Mouse (Mus musculus) heart, embryonic 12.5 days (tissue): ENCODE measurements around the gene Smarcal1. TPM values are rescaled to one million over a fixed set of nuclear protein-coding genes. Genes with fewer than 3 reads are reported as not detected.

ENCODE experiments used
- ATAC-seq: fragments of 200-750 bp; cut with Nextera tagmentation; 2 replicates; pipeline ENCODE4 v1.8.0; 2017; ENCODE audit warnings: moderate TSS enrichment, moderate library complexity; ENCODE audit not compliant: insufficient number of reproducible peaks, low FRiP score
- H3K27ac ChIP-seq: fragments of 300-500 bp; sonication (generic); 2 replicates; pipeline ENCODE4 v1.5.1; 2016; ENCODE audit warnings: mild to moderate bottlenecking, moderate library complexity; ENCODE audit not compliant: poor library complexity, severe bottlenecking
- H3K27me3 ChIP-seq: fragments of 300-500 bp; sonication (generic); replicated peaks from 2 replicates; pipeline ENCODE4 v1.6.1; 2016; ENCODE audit warnings: mild to moderate bottlenecking, moderate library complexity
- H3K36me3 ChIP-seq: fragments of 300-500 bp; sonication (generic); 2 replicates; pipeline ENCODE4 v1.6.1; 2016; ENCODE audit warnings: mild to moderate bottlenecking, moderate library complexity
- H3K4me1 ChIP-seq: fragments of 300-500 bp; sonication (generic); replicated peaks from 2 replicates; pipeline ENCODE4 v1.6.1; 2016; ENCODE audit warnings: mild to moderate bottlenecking
- H3K4me2 ChIP-seq: fragments of 300-500 bp; sonication (generic); 2 replicates; pipeline ENCODE4 v1.6.1; 2016; ENCODE audit warnings: mild to moderate bottlenecking, moderate library complexity
- H3K4me3 ChIP-seq: fragments of 300-500 bp; sonication (generic); 2 replicates; pipeline ENCODE4 v1.5.1; 2016; ENCODE audit warnings: mild to moderate bottlenecking
- H3K9ac ChIP-seq: fragments of 300-500 bp; sonication (generic); 2 replicates; pipeline ENCODE4 v1.6.1; 2016; ENCODE audit warnings: mild to moderate bottlenecking, moderate library complexity
- H3K9me3 ChIP-seq: fragments of 300-500 bp; sonication (generic); replicated peaks from 2 replicates; pipeline ENCODE4 v1.6.1; 2016; ENCODE audit warnings: mild to moderate bottlenecking, moderate library complexity
- WGBS: fragments of 180-500 bp; shearing (Covaris S2); methylation state at CpG from one replicate; pipeline ENCODE4 v1.1.7; 2016; 5-methylcytosine and 5-hydroxymethylcytosine counted together
- polyA plus RNA-seq: library from polyadenylated mRNA; unstranded; fragments of >200 nt; fragmentation: Nextera tagmentation; extraction: Ambion mirVana; gene quantifications from 2 replicates; pipeline ENCODE4 v1.2.1, GENCODE M21; 2016

Smarcal1 gene
- polyA plus RNA-seq, 1 experiment from 2014 or later: 18.7 TPM

DNA sequence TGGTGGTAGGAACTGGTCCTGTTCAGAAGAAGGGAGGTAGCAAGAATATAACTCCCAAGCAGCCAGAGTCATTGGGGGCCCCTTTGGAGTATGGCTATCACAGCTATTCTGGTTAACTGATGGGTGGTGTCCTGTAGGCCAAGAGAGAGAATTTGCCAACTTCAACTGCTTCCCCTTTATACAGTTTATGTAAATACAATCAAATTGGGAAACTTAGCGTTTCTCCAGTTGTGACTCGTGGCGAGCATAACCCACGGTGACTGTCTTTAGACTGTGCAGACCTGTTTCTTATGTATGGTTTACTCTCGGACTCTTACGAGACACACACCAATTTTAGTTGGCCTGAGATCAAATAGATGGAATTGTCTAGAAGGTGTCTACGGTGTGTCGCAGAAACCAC is 14.3 kb upstream of the Smarcal1 start:
- no peaks in the 10 kb centered on the region for H3K4me1 ChIP-seq
- H3K27me3 ChIP-seq: no peaks in the 10 kb centered on the region
- H3K9me3 ChIP-seq: no peaks in the 10 kb centered on the region
- no peaks in the 10 kb centered on the region for H3K36me3 ChIP-seq
- H3K27ac ChIP-seq: no peak overlapping the region
- no peak overlapping the region for H3K4me2 ChIP-seq
- ATAC-seq: no peak
- H3K4me3 ChIP-seq: no peak overlapping the region
- WGBS: 90% methylated on average over 8 of the region's 8 CpGs
- H3K9ac ChIP-seq: no peak overlapping the region

DNA sequence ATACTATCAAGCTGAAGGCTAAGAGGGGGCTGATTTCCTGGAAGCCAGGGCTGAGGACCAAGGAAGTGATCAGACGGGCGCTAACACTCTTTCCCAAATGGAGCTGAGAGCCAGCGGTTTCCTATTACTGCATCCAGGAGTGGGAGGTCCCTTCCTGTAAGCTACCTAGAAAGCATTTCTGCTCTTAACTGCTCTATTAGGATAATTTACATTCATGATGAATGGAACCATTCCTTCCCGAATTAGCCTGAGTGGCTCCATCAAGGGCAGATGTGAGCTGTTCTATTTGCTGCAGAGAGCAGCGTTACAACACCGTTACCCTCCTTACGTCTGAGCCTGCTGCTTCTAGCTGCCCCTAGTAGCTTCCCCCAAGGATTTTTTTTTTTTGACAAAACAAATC is 9.0 kb upstream of the Smarcal1 start:
- 57% methylated on average over 7 of the region's 7 CpGs for WGBS

GRCm38 (mm10) chr1:72574608-72575007 is 8.4 kb upstream of the Smarcal1 start:
- ATAC-seq: no peak
- no peaks in the 10 kb centered on the region for H3K4me1 ChIP-seq
- H3K4me2 ChIP-seq: no peak overlapping the region
- 44% methylated on average over 7 of the region's 7 CpGs for WGBS
- H3K27ac ChIP-seq: no peak overlapping the region
- H3K4me3 ChIP-seq: no peak overlapping the region
- H3K36me3 ChIP-seq: no peaks in the 10 kb centered on the region
- no peaks in the 10 kb centered on the region for H3K9me3 ChIP-seq
- H3K27me3 ChIP-seq: peaks cover 38% of the 10 kb centered on the region
- H3K9ac ChIP-seq: no peak overlapping the region

More for the DNA sequence above, 9.0 kb upstream of the Smarcal1 start:
- Histone ChIP-seq H3K4me3 (no peak overlapping the region), H3K9me3 (no peaks in the 10 kb centered on the region), H3K36me3 (no peaks in the 10 kb centered on the region), H3K9ac (no peak overlapping the region), H3K4me1 (no peaks in the 10 kb centered on the region), H3K27ac (no peak overlapping the region), H3K27me3 (peaks cover 32% of the 10 kb centered on the region), H3K4me2 (no peak overlapping the region)
- no peak for ATAC-seq

DNA sequence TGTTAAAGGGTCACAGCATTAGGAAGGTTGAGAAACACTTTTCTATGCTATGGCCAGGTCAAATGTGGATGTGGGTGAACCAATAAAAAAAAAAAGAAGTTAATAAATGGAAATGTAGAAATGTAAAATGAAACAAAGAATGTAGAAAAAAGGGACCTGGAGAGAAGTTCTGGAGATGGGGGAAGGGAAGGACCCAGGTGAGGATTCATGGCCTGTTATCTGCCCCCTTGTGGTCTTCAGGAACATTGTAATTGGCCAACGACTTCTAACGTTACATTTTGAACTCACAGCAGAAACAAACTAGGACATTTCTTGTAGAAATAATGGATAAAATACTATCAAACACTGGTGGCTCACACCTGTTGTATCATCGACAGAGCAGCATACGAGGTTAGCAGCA is 7.9 kb upstream of the Smarcal1 start:
- no peaks in the 10 kb centered on the region for H3K9me3 ChIP-seq
- peaks cover 41% of the 10 kb centered on the region for H3K27me3 ChIP-seq
- no peak overlapping the region for H3K27ac ChIP-seq
- no peak overlapping the region for H3K9ac ChIP-seq
- no peaks in the 10 kb centered on the region for H3K4me1 ChIP-seq
- no peak overlapping the region for H3K4me3 ChIP-seq
- no peak for ATAC-seq
- H3K36me3 ChIP-seq: no peaks in the 10 kb centered on the region
- H3K4me2 ChIP-seq: no peak overlapping the region
- WGBS: 36% methylated on average over 4 of the region's 4 CpGs

DNA sequence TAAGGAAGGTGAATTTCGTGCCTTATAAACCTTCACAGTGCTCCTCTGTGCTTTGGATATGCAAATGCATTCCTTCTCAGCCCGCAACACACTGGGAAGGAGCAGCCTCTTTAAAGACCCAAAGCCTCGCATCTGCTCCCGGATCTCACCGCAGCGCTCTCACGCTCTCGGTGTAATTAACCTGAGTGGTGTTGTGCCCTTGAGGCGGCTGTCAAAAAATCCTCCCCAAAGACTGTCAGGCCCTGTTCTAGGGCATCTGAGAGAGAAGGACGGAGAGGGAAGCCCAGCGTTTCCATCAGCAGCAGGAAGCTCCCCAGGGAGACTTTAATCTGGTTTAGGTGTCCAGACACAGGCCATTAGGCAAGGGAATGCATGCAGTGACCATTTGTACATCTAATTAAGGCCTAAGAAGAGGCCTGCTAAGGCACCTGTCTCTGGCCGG is 5.5 kb upstream of the Smarcal1 start:
- Histone ChIP-seq H3K4me3 (no peak overlapping the region), H3K27ac (no peak overlapping the region), H3K4me2 (peak overlapping the region; percentile 51), H3K9ac (no peak overlapping the region), H3K27me3 (peaks cover 41% of the 10 kb centered on the region), H3K9me3 (no peaks in the 10 kb centered on the region), H3K4me1 (no peaks in the 10 kb centered on the region), H3K36me3 (no peaks in the 10 kb centered on the region)
- no peak for ATAC-seq
- WGBS: 7% methylated on average over 12 of the region's 12 CpGs

DNA sequence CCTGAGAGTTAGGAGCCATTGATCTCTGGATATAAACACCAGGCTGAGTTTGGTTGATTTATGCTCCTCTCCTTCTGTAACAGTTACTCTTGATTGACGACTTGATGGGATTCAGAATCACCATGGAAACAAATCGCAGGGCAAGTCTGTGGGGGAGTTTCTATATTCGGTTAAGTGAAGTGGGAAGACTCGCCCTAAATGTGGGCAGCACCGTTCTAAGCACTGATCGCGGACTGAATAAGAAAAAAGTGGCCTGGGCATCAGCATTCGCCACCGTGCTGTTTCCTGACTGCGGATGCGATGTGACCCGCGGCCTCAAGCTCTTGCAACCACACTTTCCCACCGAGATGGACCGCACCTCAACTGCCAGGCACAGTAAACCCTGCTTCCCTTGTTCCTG is 4.7 kb upstream of the Smarcal1 start:
- no peaks in the 10 kb centered on the region for H3K36me3 ChIP-seq
- no peak for ATAC-seq
- peaks cover 41% of the 10 kb centered on the region for H3K27me3 ChIP-seq
- no peak overlapping the region for H3K27ac ChIP-seq
- WGBS: 31% methylated on average over 15 of the region's 15 CpGs
- no peak overlapping the region for H3K4me2 ChIP-seq
- H3K9me3 ChIP-seq: no peaks in the 10 kb centered on the region
- no peak overlapping the region for H3K9ac ChIP-seq
- no peak overlapping the region for H3K4me3 ChIP-seq
- no peaks in the 10 kb centered on the region for H3K4me1 ChIP-seq

- no peaks in the 10 kb centered on the region for H3K9me3 ChIP-seq
- H3K4me2 ChIP-seq: no peak overlapping the region
- H3K4me3 ChIP-seq: no peak overlapping the region
- peaks cover 41% of the 10 kb centered on the region for H3K27me3 ChIP-seq
- no peak for ATAC-seq
- H3K27ac ChIP-seq: no peak overlapping the region
- peaks cover under 1% of the 10 kb centered on the region for H3K4me1 ChIP-seq
- H3K9ac ChIP-seq: no peak overlapping the region
- WGBS: 31% methylated on average over 4 of the region's 4 CpGs
- no peaks in the 10 kb centered on the region for H3K36me3 ChIP-seq
Observed at GRCm38 (mm10) chr1:72578806-72579205, 4.2 kb upstream of the Smarcal1 start.

- Histone ChIP-seq H3K9ac (peak overlapping the region; percentile 72), H3K4me2 (peak overlapping the region; percentile 76), H3K4me1 (peaks cover 11% of the 10 kb centered on the region), H3K36me3 (peaks cover 32% of the 10 kb centered on the region), H3K9me3 (no peaks in the 10 kb centered on the region), H3K27ac (no peak overlapping the region), H3K27me3 (peaks cover 10% of the 10 kb centered on the region), H3K4me3 (peak overlapping the region; percentile 75)
- WGBS: 82% methylated on average over 4 of the region's 4 CpGs
- ATAC-seq: no peak
Observed at GRCm38 (mm10) chr1:72583906-72584305, 855 bp downstream of the Smarcal1 start.

- Histone ChIP-seq H3K9me3 (no peaks in the 10 kb centered on the region), H3K9ac (no peak overlapping the region), H3K36me3 (peaks cover 45% of the 10 kb centered on the region), H3K27ac (no peak overlapping the region), H3K4me2 (no peak overlapping the region), H3K4me3 (no peak overlapping the region), H3K4me1 (peaks cover 11% of the 10 kb centered on the region), H3K27me3 (no peaks in the 10 kb centered on the region)
- ATAC-seq: no peak
- WGBS: 87% methylated on average over 17 of the region's 17 CpGs
Observed at GRCm38 (mm10) chr1:72585971-72586875, 3.2 kb downstream of the Smarcal1 start.

DNA sequence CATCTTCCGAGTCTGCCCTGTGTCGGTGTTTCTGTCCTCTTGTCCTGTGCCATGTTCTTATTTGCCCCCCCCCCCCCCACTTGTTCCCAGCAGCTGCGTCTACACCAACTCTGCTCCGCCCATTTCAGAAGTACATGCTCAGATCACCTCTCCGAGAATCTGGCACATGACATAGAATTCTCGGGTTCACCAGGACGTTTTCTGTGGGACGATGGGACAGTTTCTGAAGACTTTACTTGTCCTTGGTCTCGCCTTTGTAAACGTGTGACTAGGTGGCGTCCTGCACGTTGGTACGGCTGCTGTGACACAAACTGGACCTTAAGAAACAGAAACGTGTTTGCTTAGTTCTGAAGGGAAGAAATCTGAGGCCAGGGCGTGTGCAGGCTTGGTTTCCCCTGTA is 4.5 kb downstream of the Smarcal1 start:
- Histone ChIP-seq H3K36me3 (peaks cover 58% of the 10 kb centered on the region), H3K27me3 (no peaks in the 10 kb centered on the region), H3K4me2 (no peak overlapping the region), H3K9me3 (no peaks in the 10 kb centered on the region), H3K4me1 (peaks cover 14% of the 10 kb centered on the region), H3K9ac (no peak overlapping the region), H3K27ac (no peak overlapping the region), H3K4me3 (no peak overlapping the region)
- 90% methylated on average over 14 of the region's 15 CpGs for WGBS
- no peak for ATAC-seq

DNA sequence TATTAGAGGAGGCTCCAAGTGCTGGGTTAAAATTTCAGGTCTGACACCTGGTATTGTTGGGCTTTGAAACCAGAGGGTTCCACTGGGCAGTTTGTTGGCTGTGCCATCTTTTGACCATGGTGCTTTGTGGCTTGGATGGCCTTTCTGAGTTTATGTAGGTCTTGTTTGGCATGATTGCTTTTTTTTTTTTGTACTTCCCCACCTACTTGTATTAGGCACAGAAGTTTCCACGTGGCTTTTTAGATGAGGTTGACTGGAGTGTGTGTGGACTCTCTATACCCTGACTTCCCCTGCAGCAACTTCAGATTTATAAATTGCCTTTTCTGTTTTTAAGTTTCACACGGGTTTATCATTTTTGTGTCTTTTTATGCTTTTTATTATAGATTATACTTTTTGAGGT is 5.7 kb downstream of the Smarcal1 start:
- ATAC-seq: no peak
- no peaks in the 10 kb centered on the region for H3K9me3 ChIP-seq
- no peaks in the 10 kb centered on the region for H3K27me3 ChIP-seq
- H3K36me3 ChIP-seq: peaks cover 66% of the 10 kb centered on the region
- H3K4me1 ChIP-seq: peaks cover 26% of the 10 kb centered on the region
- H3K4me3 ChIP-seq: no peak overlapping the region
- H3K9ac ChIP-seq: no peak overlapping the region
- WGBS: 83% methylated on average over 2 of the region's 2 CpGs
- H3K4me2 ChIP-seq: no peak overlapping the region
- H3K27ac ChIP-seq: no peak overlapping the region

GRCm38 (mm10) chr1:72590636-72591035 is 7.6 kb downstream of the Smarcal1 start:
- no peak for ATAC-seq
- no peak overlapping the region for H3K9ac ChIP-seq
- H3K27ac ChIP-seq: no peak overlapping the region
- H3K4me3 ChIP-seq: no peak overlapping the region
- H3K4me1 ChIP-seq: peaks cover 15% of the 10 kb centered on the region
- no peaks in the 10 kb centered on the region for H3K27me3 ChIP-seq
- peaks cover 72% of the 10 kb centered on the region for H3K36me3 ChIP-seq
- no peak overlapping the region for H3K4me2 ChIP-seq
- H3K9me3 ChIP-seq: no peaks in the 10 kb centered on the region
- 64% methylated on average over 4 of the region's 4 CpGs for WGBS
